Comparison of ENCODE assay signal across 19 mouse cellular contexts in the genomic region with DNA sequence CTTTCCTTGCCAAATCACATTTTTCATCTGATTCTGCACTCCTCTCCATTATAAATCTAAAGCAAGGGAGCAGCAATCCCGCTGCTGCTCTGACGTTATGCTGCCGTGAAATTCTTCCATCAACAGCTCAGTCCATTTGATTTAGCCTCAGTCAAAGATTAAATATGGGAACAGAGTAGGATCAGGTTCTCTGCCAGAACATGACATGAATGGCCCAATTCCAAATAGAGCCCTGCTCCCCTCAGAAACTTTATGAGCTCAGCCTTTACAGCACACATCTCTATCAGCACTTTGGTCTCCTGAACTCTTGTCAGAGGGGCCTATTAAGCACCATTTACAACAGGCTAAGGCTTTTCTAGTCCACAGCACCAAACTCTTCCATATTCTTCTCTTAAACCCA.
"Had no signal": no experiment of that assay in that cellular context is flagged by ENCODE, and none has a peak within 500 bp of the region (broad histone marks: within the 10 kb centered on the region; RNA-seq: fewer than 3 reads in every experiment).

No protein-coding gene starts in this region.

- DNase-seq: lung, adult 18-20 months; lung, postnatal 10 days; lung, postnatal 4 days; midbrain, embryonic 14.5 days; retina, postnatal 1 day; right cerebral cortex, adult 18-20 months; right cerebral cortex, postnatal 25 days; right cerebral cortex, postnatal 4 days; spleen, adult 18-20 months; thymus, adult 18-20 months; thymus, postnatal 14 days; thymus, postnatal 36 days had no signal

- H3K4me2 ChIP-seq: lung, embryonic 15.5 days; midbrain, embryonic 12.5 days; neural tube, embryonic 13.5 days; neural tube, embryonic 15.5 days had no signal

- H3K4me3 ChIP-seq: lung, embryonic 15.5 days; midbrain, embryonic 10.5 days; midbrain, embryonic 12.5 days; myocyte; neural tube, embryonic 13.5 days; neural tube, embryonic 15.5 days had no signal

- ATAC-seq: midbrain, embryonic 16.5 days had no signal

- H3K27me3 ChIP-seq: lung, embryonic 15.5 days; midbrain, embryonic 12.5 days; neural tube, embryonic 13.5 days; neural tube, embryonic 15.5 days had no signal

- H3K9ac ChIP-seq: lung, embryonic 15.5 days; midbrain, embryonic 12.5 days; neural tube, embryonic 13.5 days; neural tube, embryonic 15.5 days had no signal

- H3K27ac ChIP-seq: lung, embryonic 15.5 days; midbrain, embryonic 10.5 days; midbrain, embryonic 12.5 days; neural tube, embryonic 13.5 days; neural tube, embryonic 15.5 days had no signal

- H3K9me3 ChIP-seq: lung, embryonic 15.5 days; midbrain, embryonic 10.5 days; midbrain, embryonic 12.5 days; neural tube, embryonic 13.5 days; neural tube, embryonic 15.5 days had no signal

- H3K36me3 ChIP-seq: lung, embryonic 15.5 days; midbrain, embryonic 10.5 days; midbrain, embryonic 12.5 days; neural tube, embryonic 13.5 days; neural tube, embryonic 15.5 days had no signal

- H3K4me1 ChIP-seq: lung, embryonic 15.5 days; midbrain, embryonic 10.5 days; midbrain, embryonic 12.5 days; neural tube, embryonic 13.5 days; neural tube, embryonic 15.5 days had no signal
